Mouse (Mus musculus) small intestine, adult 2 months (tissue): ENCODE measurements around the gene Cntln. TPM values are rescaled to one million over a fixed set of nuclear protein-coding genes. Genes with fewer than 3 reads are reported as not detected.

Experiments
- H3K27ac ChIP-seq: fragments of 200-500 bp; 2 replicates; pipeline ENCODE4 v1.5.1; 2012; ENCODE audit warnings: low read depth, low read length, control low read depth, inconsistent platforms; ENCODE audit not compliant: insufficient read depth
- H3K27me3 ChIP-seq: fragments of 200-500 bp; 2 replicates; pipeline ENCODE4 v1.6.1; 2012; ENCODE audit warnings: mild to moderate bottlenecking, moderate library complexity, low read length, inconsistent platforms; ENCODE audit not compliant: control insufficient read depth, insufficient read depth
- H3K36me3 ChIP-seq: fragments of 200-500 bp; 2 replicates; pipeline ENCODE4 v1.6.1; 2012; ENCODE audit warnings: mild to moderate bottlenecking, low read length, control low read depth, inconsistent platforms; ENCODE audit not compliant: control insufficient read depth, insufficient read depth
- H3K4me1 ChIP-seq: fragments of 200-500 bp; 2 replicates; pipeline ENCODE4 v1.6.1; 2012; ENCODE audit warnings: low read length, inconsistent platforms, mixed read lengths; ENCODE audit not compliant: control insufficient read depth, insufficient read depth, insufficient read length
- H3K4me3 ChIP-seq: fragments of 200-500 bp; 2 replicates; pipeline ENCODE4 v1.5.1; 2012; ENCODE audit warnings: low read depth, mild to moderate bottlenecking, control low read depth, inconsistent platforms, low read length, moderate library complexity
- CTCF ChIP-seq: fragments of 200-500 bp; IDR thresholded peaks from 2 replicates; pipeline ENCODE4 v1.5.1; 2012; ENCODE audit warnings: low read depth, mild to moderate bottlenecking, control low read depth, inconsistent platforms, low read length, moderate library complexity, mixed read lengths; ENCODE audit not compliant: insufficient replicate concordance, insufficient read length; ENCODE audit errors: extremely low read depth
- POLR2A ChIP-seq: fragments of 200-500 bp; IDR thresholded peaks from 2 replicates; pipeline ENCODE4 v1.6.1; 2012; ENCODE audit warnings: low read depth, mild to moderate bottlenecking, control low read depth, inconsistent platforms, low read length, moderate library complexity
- WGBS: fragments of 180-500 bp; shearing (Covaris S2); methylation state at CpG from one replicate; pipeline ENCODE4 v1.1.7; 2018; 5-methylcytosine and 5-hydroxymethylcytosine counted together
- polyA plus RNA-seq: library from polyadenylated mRNA; depleted of rRNA; stranded (reverse); fragments of >200 nt; gene quantifications from 2 replicates; pipeline ENCODE4 v1.2.3, GENCODE M21; 2012; rRNA removed

Cntln gene
- polyA plus RNA-seq, 1 experiment = 0.42 TPM

- Histone ChIP-seq H3K4me3 (no peak overlapping the region), H3K27me3 (no peaks in the 10 kb centered on the region), H3K36me3 (no peaks in the 10 kb centered on the region), H3K4me1 (no peaks in the 10 kb centered on the region), H3K27ac (no peak overlapping the region)
- TF ChIP-seq POLR2A (no peak), CTCF (peak; percentile 70; the same call in 1 of the 2 replicates)
- 30% methylated on average over 27 of the region's 27 CpGs for WGBS
Observed at GRCm38 (mm10) chr4:85162468-85163312, 278.6 kb downstream of the Cntln start.

GRCm38 (mm10) chr4:85163313-85163615, 279.2 kb downstream of the Cntln start:
- H3K27ac ChIP-seq = no peak overlapping the region
- TF ChIP-seq CTCF (no peak), POLR2A (no peak)
- WGBS = 92% methylated on average over 2 of the region's 2 CpGs

GRCm38 (mm10) chr4:85168001-85168400, 283.9 kb downstream of the Cntln start:
- no peak overlapping the region for H3K4me3 ChIP-seq
- no peaks in the 10 kb centered on the region for H3K36me3 ChIP-seq
- H3K27ac ChIP-seq = no peak overlapping the region
- WGBS = 90% methylated on average over 12 of the region's 12 CpGs
- no peak for TF ChIP-seq POLR2A
- TF ChIP-seq CTCF = no peak
- no peaks in the 10 kb centered on the region for H3K27me3 ChIP-seq
- H3K4me1 ChIP-seq = no peaks in the 10 kb centered on the region

More at GRCm38 (mm10) chr4:85163313-85163615, 279.2 kb downstream of the Cntln start:
- no peaks in the 10 kb centered on the region for H3K27me3 ChIP-seq
- no peaks in the 10 kb centered on the region for H3K36me3 ChIP-seq
- H3K4me3 ChIP-seq = no peak overlapping the region
- H3K4me1 ChIP-seq = no peaks in the 10 kb centered on the region

GRCm38 (mm10) chr4:85175466-85175865, 291.4 kb downstream of the Cntln start:
- H3K4me1 ChIP-seq = no peaks in the 10 kb centered on the region
- WGBS = 78% methylated on average over 4 of the region's 4 CpGs
- no peak overlapping the region for H3K27ac ChIP-seq
- H3K36me3 ChIP-seq = no peaks in the 10 kb centered on the region
- H3K4me3 ChIP-seq = no peak overlapping the region
- TF ChIP-seq POLR2A = no peak
- no peak for TF ChIP-seq CTCF
- no peaks in the 10 kb centered on the region for H3K27me3 ChIP-seq

GRCm38 (mm10) chr4:85178394-85179051, 294.4 kb downstream of the Cntln start:
- 52% methylated on average over 9 of the region's 9 CpGs for WGBS
- no peak overlapping the region for H3K4me3 ChIP-seq
- no peak overlapping the region for H3K27ac ChIP-seq
- H3K4me1 ChIP-seq = no peaks in the 10 kb centered on the region
- TF ChIP-seq POLR2A = no peak
- no peak for TF ChIP-seq CTCF
- no peaks in the 10 kb centered on the region for H3K27me3 ChIP-seq
- no peaks in the 10 kb centered on the region for H3K36me3 ChIP-seq

Other genes with a start within 250 kb of the Cntln start
- 0.72 and 1.1 TPM in 2 replicates for gene Bnc2, start 209.0 kb upstream of the Cntln start, polyA plus RNA-seq